Mouse (Mus musculus): ENCODE results near the gene Csrp1. TPM values are rescaled to one million over a fixed set of nuclear protein-coding genes. Genes with fewer than 3 reads are reported as not detected.

Csrp1 gene
- polyA plus RNA-seq, 1 experiment from 2014 or later: 51.9 TPM

GRCm38 (mm10) chr1:135766592-135767306, 46.9 kb downstream of the Csrp1 start:
- Histone ChIP-seq H3K4me3 (peak overlapping the region; percentile 74), H3K27ac (replicated peaks) (peak overlapping the region; percentile 93), H3K9me3 (no peaks in the 10 kb centered on the region), H3K4me1 (peaks cover 82% of the 10 kb centered on the region), H3K36me3 (replicated peaks) (peaks cover 19% of the 10 kb centered on the region), H3K27me3 (replicated peaks; ENCODE audit: low read depth, poor library complexity, severe bottlenecking) (peaks cover 50% of the 10 kb centered on the region)
- no peak for DNase-seq (ENCODE audit: low spot score)
- 31% methylated on average over 30 of the region's 30 CpGs for WGBS

GRCm38 (mm10) chr1:135767324-135767890, 47.5 kb downstream of the Csrp1 start:
- Histone ChIP-seq H3K27me3 (replicated peaks; ENCODE audit: low read depth, poor library complexity, severe bottlenecking) (peaks cover 50% of the 10 kb centered on the region), H3K4me3 (peak overlapping the region; percentile 74), H3K4me1 (peaks cover 82% of the 10 kb centered on the region), H3K27ac (replicated peaks) (no peak overlapping the region), H3K9me3 (no peaks in the 10 kb centered on the region), H3K36me3 (replicated peaks) (peaks cover 19% of the 10 kb centered on the region)
- DNase-seq (ENCODE audit: low spot score): no peak
- 89% methylated on average over 4 of the region's 4 CpGs for WGBS

- Histone ChIP-seq H3K4me1 (peaks cover 80% of the 10 kb centered on the region), H3K4me3 (no peak overlapping the region), H3K27ac (replicated peaks) (no peak overlapping the region), H3K9me3 (no peaks in the 10 kb centered on the region), H3K27me3 (replicated peaks; ENCODE audit: low read depth, poor library complexity, severe bottlenecking) (peaks cover 53% of the 10 kb centered on the region), H3K36me3 (replicated peaks) (peaks cover 19% of the 10 kb centered on the region)
- DNase-seq (ENCODE audit: low spot score): no peak
- WGBS: 95% methylated on average over 2 of the region's 2 CpGs
Observed at GRCm38 (mm10) chr1:135768400-135768799, 48.5 kb downstream of the Csrp1 start.

GRCm38 (mm10) chr1:135770237-135770636, 50.4 kb downstream of the Csrp1 start:
- peaks cover 19% of the 10 kb centered on the region for H3K36me3 ChIP-seq (replicated peaks)
- H3K27ac ChIP-seq (replicated peaks): no peak overlapping the region
- H3K9me3 ChIP-seq: no peaks in the 10 kb centered on the region
- no peak overlapping the region for H3K4me3 ChIP-seq
- peaks cover 39% of the 10 kb centered on the region for H3K27me3 ChIP-seq (replicated peaks; ENCODE audit: low read depth, poor library complexity, severe bottlenecking)
- WGBS: 66% methylated on average over 7 of the region's 7 CpGs
- DNase-seq (ENCODE audit: low spot score): no peak
- peaks cover 61% of the 10 kb centered on the region for H3K4me1 ChIP-seq

GRCm38 (mm10) chr1:135770896-135771572, 51.2 kb downstream of the Csrp1 start:
- peaks cover 53% of the 10 kb centered on the region for H3K4me1 ChIP-seq
- peaks cover 31% of the 10 kb centered on the region for H3K27me3 ChIP-seq (replicated peaks; ENCODE audit: low read depth, poor library complexity, severe bottlenecking)
- no peaks in the 10 kb centered on the region for H3K9me3 ChIP-seq
- H3K36me3 ChIP-seq (replicated peaks): peaks cover 19% of the 10 kb centered on the region
- DNase-seq (ENCODE audit: low spot score): no peak
- no peak overlapping the region for H3K4me3 ChIP-seq
- WGBS: 72% methylated on average over 12 of the region's 12 CpGs
- H3K27ac ChIP-seq (replicated peaks): no peak overlapping the region

- Histone ChIP-seq H3K4me3 (no peak overlapping the region), H3K36me3 (replicated peaks) (peaks cover 19% of the 10 kb centered on the region), H3K27me3 (replicated peaks; ENCODE audit: low read depth, poor library complexity, severe bottlenecking) (peaks cover 31% of the 10 kb centered on the region), H3K9me3 (no peaks in the 10 kb centered on the region), H3K4me1 (peaks cover 52% of the 10 kb centered on the region), H3K27ac (replicated peaks) (no peak overlapping the region)
- DNase-seq (ENCODE audit: low spot score): no peak
- 67% methylated on average over 8 of the region's 8 CpGs for WGBS
Observed at GRCm38 (mm10) chr1:135771573-135771970, 51.7 kb downstream of the Csrp1 start.

- peaks cover 32% of the 10 kb centered on the region for H3K4me1 ChIP-seq
- peaks cover 24% of the 10 kb centered on the region for H3K27me3 ChIP-seq (replicated peaks; ENCODE audit: low read depth, poor library complexity, severe bottlenecking)
- no peaks in the 10 kb centered on the region for H3K36me3 ChIP-seq (replicated peaks)
- peak overlapping the region; percentile 51; the same call in 1 of the 2 replicates for H3K27ac ChIP-seq (replicated peaks)
- no peaks in the 10 kb centered on the region for H3K9me3 ChIP-seq
- DNase-seq (ENCODE audit: low spot score): no peak
- no peak overlapping the region for H3K4me3 ChIP-seq
Observed at GRCm38 (mm10) chr1:135776596-135776995, 56.7 kb downstream of the Csrp1 start.

GRCm38 (mm10) chr1:135777046-135777445, 57.2 kb downstream of the Csrp1 start:
- H3K36me3 ChIP-seq (replicated peaks): no peaks in the 10 kb centered on the region
- 98% methylated on average over 1 of the region's 1 CpGs for WGBS

GRCm38 (mm10) chr1:135778780-135779535, 59.1 kb downstream of the Csrp1 start, which contains the start of gene Tnni1:
Gene Tnni1, plus strand, starts transcription at chr1:135779434.
- Histone ChIP-seq H3K27me3 (replicated peaks; ENCODE audit: low read depth, poor library complexity, severe bottlenecking) (peaks cover 21% of the 10 kb centered on the region), H3K36me3 (replicated peaks) (no peaks in the 10 kb centered on the region), H3K4me1 (peaks cover 41% of the 10 kb centered on the region), H3K27ac (replicated peaks) (peak within 1 kb of the TSS; percentile 75), H3K9me3 (no peaks in the 10 kb centered on the region), H3K4me3 (0 out of 2 replicates have a peak within 1 kb of the TSS, but pooled peaks have one; percentile 27)
- peak; percentile 54 for DNase-seq (ENCODE audit: low spot score)
- 30% methylated on average over 22 of the region's 22 CpGs for WGBS

More at GRCm38 (mm10) chr1:135777046-135777445, 57.2 kb downstream of the Csrp1 start:
- no peak overlapping the region for H3K4me3 ChIP-seq
- H3K4me1 ChIP-seq: peaks cover 32% of the 10 kb centered on the region
- no peak for DNase-seq (ENCODE audit: low spot score)
- H3K27me3 ChIP-seq (replicated peaks; ENCODE audit: low read depth, poor library complexity, severe bottlenecking): peaks cover 24% of the 10 kb centered on the region
- no peaks in the 10 kb centered on the region for H3K9me3 ChIP-seq
- no peak overlapping the region for H3K27ac ChIP-seq (replicated peaks)

GRCm38 (mm10) chr1:135780649-135781048, 60.8 kb downstream of the Csrp1 start:
- 44% methylated on average over 4 of the region's 4 CpGs for WGBS
- no peaks in the 10 kb centered on the region for H3K36me3 ChIP-seq (replicated peaks)
- H3K27me3 ChIP-seq (replicated peaks; ENCODE audit: low read depth, poor library complexity, severe bottlenecking): peaks cover 21% of the 10 kb centered on the region
- no peak for DNase-seq (ENCODE audit: low spot score)
- no peak overlapping the region for H3K4me3 ChIP-seq
- 0 out of 2 replicates have a peak overlapping the region, but pooled peaks have one; percentile 10 for H3K27ac ChIP-seq (replicated peaks)
- H3K4me1 ChIP-seq: peaks cover 41% of the 10 kb centered on the region
- no peaks in the 10 kb centered on the region for H3K9me3 ChIP-seq

- Histone ChIP-seq H3K36me3 (replicated peaks) (no peaks in the 10 kb centered on the region), H3K9me3 (no peaks in the 10 kb centered on the region), H3K4me3 (no peak overlapping the region), H3K27ac (replicated peaks) (0 out of 2 replicates have a peak overlapping the region, but pooled peaks have one; percentile 10), H3K27me3 (replicated peaks; ENCODE audit: low read depth, poor library complexity, severe bottlenecking) (peaks cover 21% of the 10 kb centered on the region), H3K4me1 (peaks cover 40% of the 10 kb centered on the region)
- 13% methylated on average over 13 of the region's 13 CpGs for WGBS
- DNase-seq (ENCODE audit: low spot score): peak; percentile 87
Observed at GRCm38 (mm10) chr1:135781220-135781619, 61.4 kb downstream of the Csrp1 start.

- DNase-seq (ENCODE audit: low spot score): no peak
- Histone ChIP-seq H3K9me3 (no peaks in the 10 kb centered on the region), H3K27ac (replicated peaks) (no peak overlapping the region), H3K4me3 (no peak overlapping the region), H3K27me3 (replicated peaks; ENCODE audit: low read depth, poor library complexity, severe bottlenecking) (peaks cover 21% of the 10 kb centered on the region), H3K4me1 (peaks cover 33% of the 10 kb centered on the region), H3K36me3 (replicated peaks) (no peaks in the 10 kb centered on the region)
- WGBS: 35% methylated on average over 10 of the region's 10 CpGs
Observed at GRCm38 (mm10) chr1:135782816-135783215, 63.0 kb downstream of the Csrp1 start.
